Mouse (Mus musculus): ENCODE measurements around the gene Cubn. TPM values are rescaled to one million over a fixed set of nuclear protein-coding genes. Genes with fewer than 3 reads are reported as not detected.

The Cubn gene
- polyA plus RNA-seq, 1 experiment from 2014 or later = 0.18 TPM

DNA sequence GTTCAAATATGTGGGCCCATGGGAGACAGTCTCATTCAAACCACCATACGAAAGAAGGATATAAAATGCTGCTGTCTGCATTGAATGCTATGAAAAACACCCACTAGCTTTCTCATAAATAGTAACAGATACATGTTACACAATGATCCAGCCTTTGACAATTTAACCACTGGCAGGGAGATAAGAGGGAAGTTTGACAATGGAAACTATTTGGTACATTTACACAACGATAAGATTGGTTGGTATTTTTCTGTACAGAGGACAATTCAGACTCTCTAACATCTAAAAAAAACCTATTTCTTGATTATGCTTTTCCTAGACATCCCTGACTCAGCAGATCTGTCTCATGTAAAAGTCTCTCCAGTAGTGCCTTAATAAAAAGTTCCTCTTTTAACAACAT is 4.5 kb upstream of the Cubn start:
- Histone ChIP-seq H3K36me3 (ENCODE audit: control insufficient read depth, insufficient read depth) (no peaks in the 10 kb centered on the region), H3K4me2 (ENCODE audit: low read length) (no peak overlapping the region), H3K4me1 (replicated peaks; ENCODE audit: control insufficient read depth, insufficient read depth, low read length) (no peaks in the 10 kb centered on the region), H3K9me3 (ENCODE audit: control insufficient read depth, low read length) (no peaks in the 10 kb centered on the region), H3K9ac (replicated peaks; ENCODE audit: low read depth, low read length) (no peak overlapping the region), H3K4me3 (replicated peaks; ENCODE audit: low read length) (no peak overlapping the region), H3K27ac (ENCODE audit: low read length) (no peak overlapping the region), H3K27me3 (replicated peaks; ENCODE audit: control insufficient read depth, insufficient read depth, low read length) (no peaks in the 10 kb centered on the region)
- 91% methylated on average over 2 of the region's 2 CpGs for WGBS
- no peak for ATAC-seq

DNA sequence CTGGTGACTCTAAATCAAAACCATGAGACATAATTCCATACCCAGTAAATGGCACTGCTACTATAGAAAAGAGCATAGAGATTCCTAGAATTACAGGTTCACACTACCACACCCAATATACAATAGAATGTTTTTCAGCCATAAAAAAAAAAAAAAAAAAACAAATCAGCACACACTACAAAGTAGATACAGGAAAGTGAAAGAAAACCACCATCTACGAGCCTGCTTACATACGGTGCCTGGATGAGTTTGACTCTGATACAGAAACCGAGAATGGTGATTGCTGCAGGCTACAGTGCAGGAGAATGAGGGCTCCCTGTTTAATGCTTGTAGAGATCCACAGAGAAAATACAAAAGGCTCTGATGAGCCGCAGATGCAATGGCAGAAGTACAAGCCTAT is 1.3 kb upstream of the Cubn start:
- H3K9me3 ChIP-seq (ENCODE audit: control insufficient read depth, low read length) = no peaks in the 10 kb centered on the region
- H3K4me3 ChIP-seq (replicated peaks; ENCODE audit: low read length) = no peak overlapping the region
- no peak overlapping the region for H3K9ac ChIP-seq (replicated peaks; ENCODE audit: low read depth, low read length)
- no peak overlapping the region for H3K4me2 ChIP-seq (ENCODE audit: low read length)
- H3K27ac ChIP-seq (ENCODE audit: low read length) = no peak overlapping the region
- H3K27me3 ChIP-seq (replicated peaks; ENCODE audit: control insufficient read depth, insufficient read depth, low read length) = no peaks in the 10 kb centered on the region
- no peaks in the 10 kb centered on the region for H3K36me3 ChIP-seq (ENCODE audit: control insufficient read depth, insufficient read depth)
- no peak for ATAC-seq
- 86% methylated on average over 4 of the region's 4 CpGs for WGBS
- H3K4me1 ChIP-seq (replicated peaks; ENCODE audit: control insufficient read depth, insufficient read depth, low read length) = no peaks in the 10 kb centered on the region

DNA sequence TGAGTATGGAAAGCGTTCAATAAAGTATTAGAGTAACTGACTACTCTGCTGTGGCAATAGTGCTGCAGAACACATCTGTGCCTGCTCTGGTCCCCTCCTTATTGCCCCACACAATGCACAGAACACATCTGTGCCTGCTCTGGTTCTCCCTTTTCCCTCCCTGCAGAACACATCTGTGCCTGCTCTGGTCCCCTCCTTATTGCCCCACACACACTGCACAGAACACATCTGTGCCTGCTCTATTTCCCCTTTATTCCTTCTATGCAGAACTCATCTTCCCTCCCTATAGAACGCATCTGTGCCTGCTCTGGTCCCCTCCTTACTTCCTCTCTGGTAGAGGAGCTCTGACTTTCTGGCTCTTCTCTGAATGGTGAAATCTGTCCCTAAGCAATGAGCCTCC is 1.1 kb downstream of the Cubn start:
- H3K9me3 ChIP-seq (ENCODE audit: control insufficient read depth, low read length) = no peaks in the 10 kb centered on the region
- no peak overlapping the region for H3K9ac ChIP-seq (replicated peaks; ENCODE audit: low read depth, low read length)
- no peak overlapping the region for H3K4me3 ChIP-seq (replicated peaks; ENCODE audit: low read length)
- ATAC-seq = no peak
- no peaks in the 10 kb centered on the region for H3K27me3 ChIP-seq (replicated peaks; ENCODE audit: control insufficient read depth, insufficient read depth, low read length)
- H3K4me2 ChIP-seq (ENCODE audit: low read length) = no peak overlapping the region
- H3K36me3 ChIP-seq (ENCODE audit: control insufficient read depth, insufficient read depth) = no peaks in the 10 kb centered on the region
- H3K27ac ChIP-seq (ENCODE audit: low read length) = no peak overlapping the region
- H3K4me1 ChIP-seq (replicated peaks; ENCODE audit: control insufficient read depth, insufficient read depth, low read length) = no peaks in the 10 kb centered on the region
- WGBS = 90% methylated on average over 2 of the region's 2 CpGs

DNA sequence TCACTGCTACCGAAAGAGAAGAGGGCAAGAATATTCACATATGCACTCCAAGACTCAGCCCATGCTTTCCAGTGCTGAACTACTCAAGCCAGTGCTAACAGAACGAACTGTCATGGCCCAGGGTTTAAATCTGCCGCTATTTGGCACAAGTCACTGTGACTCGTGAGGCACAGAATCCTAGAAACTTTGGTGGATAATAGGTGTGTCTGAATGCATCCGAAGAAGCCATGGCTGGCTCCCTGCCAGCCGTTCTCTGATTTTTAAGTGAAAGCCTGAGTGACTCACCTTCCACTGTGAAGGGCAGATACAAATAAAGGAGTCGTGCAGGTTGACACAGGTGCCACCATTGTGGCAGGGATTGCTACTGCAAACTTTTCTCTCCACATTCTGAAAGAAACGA is 5.1 kb downstream of the Cubn start:
- Histone ChIP-seq H3K36me3 (ENCODE audit: control insufficient read depth, insufficient read depth) (no peaks in the 10 kb centered on the region), H3K9ac (replicated peaks; ENCODE audit: low read depth, low read length) (no peak overlapping the region), H3K4me2 (ENCODE audit: low read length) (no peak overlapping the region), H3K27me3 (replicated peaks; ENCODE audit: control insufficient read depth, insufficient read depth, low read length) (no peaks in the 10 kb centered on the region), H3K4me3 (replicated peaks; ENCODE audit: low read length) (no peak overlapping the region), H3K27ac (ENCODE audit: low read length) (no peak overlapping the region), H3K9me3 (ENCODE audit: control insufficient read depth, low read length) (no peaks in the 10 kb centered on the region), H3K4me1 (replicated peaks; ENCODE audit: control insufficient read depth, insufficient read depth, low read length) (no peaks in the 10 kb centered on the region)
- WGBS = 64% methylated on average over 8 of the region's 8 CpGs
- ATAC-seq = no peak

DNA sequence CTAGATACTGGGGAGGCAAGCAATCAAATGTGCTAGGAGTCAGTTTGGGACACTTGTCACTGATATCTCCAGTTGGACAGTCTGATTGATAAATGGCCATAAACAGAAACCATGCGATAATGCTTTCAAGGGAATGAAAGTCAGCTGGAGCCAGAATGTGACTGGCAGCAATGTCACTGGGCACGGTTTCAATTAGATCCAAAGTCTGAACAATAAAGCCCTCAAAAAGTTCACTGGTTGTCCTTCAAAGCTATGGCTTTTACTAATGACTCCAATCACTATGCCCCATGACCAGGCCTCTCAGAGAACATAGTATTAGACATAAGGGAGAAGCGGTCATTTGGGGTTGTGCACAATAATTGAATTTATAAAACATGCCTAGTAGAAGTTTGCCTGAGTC is 7.0 kb downstream of the Cubn start:
- WGBS = 85% methylated on average over 3 of the region's 3 CpGs

DNA sequence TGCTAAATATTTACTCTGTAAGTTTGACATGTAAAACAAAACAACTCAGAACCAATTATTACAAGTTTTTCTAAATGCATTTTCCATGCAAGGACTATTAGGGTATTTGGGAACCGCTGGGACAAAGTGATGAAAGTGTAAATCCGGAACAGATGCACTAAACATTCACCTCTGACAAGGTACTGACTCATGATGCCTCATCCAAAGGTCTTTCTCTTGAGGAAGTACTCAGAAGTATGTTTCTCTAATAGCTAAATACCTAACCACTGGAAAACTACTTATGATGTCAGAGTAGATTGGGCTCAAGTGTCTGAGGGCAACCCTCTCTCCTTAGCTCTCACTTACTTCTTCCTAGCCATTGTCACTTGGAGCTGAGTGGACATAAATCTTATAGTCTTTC is 10.9 kb downstream of the Cubn start:
- Histone ChIP-seq H3K27ac (ENCODE audit: low read length) (no peak overlapping the region), H3K36me3 (ENCODE audit: control insufficient read depth, insufficient read depth) (no peaks in the 10 kb centered on the region), H3K27me3 (replicated peaks; ENCODE audit: control insufficient read depth, insufficient read depth, low read length) (no peaks in the 10 kb centered on the region), H3K4me2 (ENCODE audit: low read length) (no peak overlapping the region), H3K9me3 (ENCODE audit: control insufficient read depth, low read length) (no peaks in the 10 kb centered on the region), H3K4me3 (replicated peaks; ENCODE audit: low read length) (no peak overlapping the region), H3K9ac (replicated peaks; ENCODE audit: low read depth, low read length) (no peak overlapping the region), H3K4me1 (replicated peaks; ENCODE audit: control insufficient read depth, insufficient read depth, low read length) (no peaks in the 10 kb centered on the region)
- 90% methylated on average over 2 of the region's 2 CpGs for WGBS
- ATAC-seq = no peak

More for the DNA sequence above, 7.0 kb downstream of the Cubn start:
- Histone ChIP-seq H3K4me1 (replicated peaks; ENCODE audit: control insufficient read depth, insufficient read depth, low read length) (no peaks in the 10 kb centered on the region), H3K9ac (replicated peaks; ENCODE audit: low read depth, low read length) (no peak overlapping the region), H3K27me3 (replicated peaks; ENCODE audit: control insufficient read depth, insufficient read depth, low read length) (no peaks in the 10 kb centered on the region), H3K27ac (ENCODE audit: low read length) (no peak overlapping the region), H3K36me3 (ENCODE audit: control insufficient read depth, insufficient read depth) (no peaks in the 10 kb centered on the region), H3K4me2 (ENCODE audit: low read length) (no peak overlapping the region), H3K4me3 (replicated peaks; ENCODE audit: low read length) (no peak overlapping the region), H3K9me3 (ENCODE audit: control insufficient read depth, low read length) (no peaks in the 10 kb centered on the region)
- no peak for ATAC-seq

DNA sequence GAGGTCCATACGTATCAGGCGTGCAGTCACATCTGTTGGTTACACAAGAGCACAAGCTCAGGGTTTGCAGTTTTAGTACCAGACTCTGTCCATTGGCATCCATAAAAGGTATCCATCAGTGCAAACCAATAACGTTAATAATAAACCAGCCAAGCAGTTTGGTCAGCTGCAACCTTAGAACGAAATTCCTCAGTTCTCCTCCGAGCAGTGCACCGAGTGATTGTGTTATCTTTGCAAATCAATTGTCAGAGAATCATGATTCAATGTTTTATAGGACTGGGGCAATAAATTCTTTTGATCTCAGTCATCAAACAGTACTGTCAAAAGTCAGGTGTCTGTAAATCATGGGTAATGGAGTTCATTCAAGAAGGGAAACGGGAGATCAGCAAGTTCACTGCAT is 12.4 kb downstream of the Cubn start:
- H3K4me2 ChIP-seq (ENCODE audit: low read length) = no peak overlapping the region
- H3K9ac ChIP-seq (replicated peaks; ENCODE audit: low read depth, low read length) = no peak overlapping the region
- H3K27ac ChIP-seq (ENCODE audit: low read length) = no peak overlapping the region
- WGBS = 92% methylated on average over 7 of the region's 7 CpGs
- no peaks in the 10 kb centered on the region for H3K27me3 ChIP-seq (replicated peaks; ENCODE audit: control insufficient read depth, insufficient read depth, low read length)
- H3K36me3 ChIP-seq (ENCODE audit: control insufficient read depth, insufficient read depth) = no peaks in the 10 kb centered on the region
- ATAC-seq = no peak
- H3K4me1 ChIP-seq (replicated peaks; ENCODE audit: control insufficient read depth, insufficient read depth, low read length) = no peaks in the 10 kb centered on the region
- no peaks in the 10 kb centered on the region for H3K9me3 ChIP-seq (ENCODE audit: control insufficient read depth, low read length)
- no peak overlapping the region for H3K4me3 ChIP-seq (replicated peaks; ENCODE audit: low read length)

DNA sequence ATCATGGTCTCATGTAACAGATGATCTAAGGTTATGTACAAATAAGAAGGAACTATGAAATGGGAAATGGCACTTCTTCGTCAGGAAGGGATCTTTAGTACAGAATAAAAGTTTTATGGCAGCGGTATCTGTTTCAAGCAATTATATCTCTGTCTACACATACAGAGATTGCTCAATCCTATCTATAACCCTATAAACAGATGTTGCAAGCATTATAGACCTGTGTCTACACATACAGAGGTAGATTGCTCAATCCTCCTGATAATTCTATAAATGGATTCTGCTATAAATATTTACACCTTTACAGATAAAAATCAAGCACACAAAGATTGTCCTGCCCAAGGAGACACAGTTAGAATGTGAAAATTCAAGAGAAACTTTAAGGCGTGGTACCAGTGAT is 21.5 kb downstream of the Cubn start:
- Histone ChIP-seq H3K27ac (ENCODE audit: low read length) (no peak overlapping the region), H3K4me2 (ENCODE audit: low read length) (no peak overlapping the region), H3K9me3 (ENCODE audit: control insufficient read depth, low read length) (no peaks in the 10 kb centered on the region), H3K9ac (replicated peaks; ENCODE audit: low read depth, low read length) (no peak overlapping the region), H3K4me3 (replicated peaks; ENCODE audit: low read length) (no peak overlapping the region), H3K36me3 (ENCODE audit: control insufficient read depth, insufficient read depth) (no peaks in the 10 kb centered on the region), H3K4me1 (replicated peaks; ENCODE audit: control insufficient read depth, insufficient read depth, low read length) (no peaks in the 10 kb centered on the region), H3K27me3 (replicated peaks; ENCODE audit: control insufficient read depth, insufficient read depth, low read length) (no peaks in the 10 kb centered on the region)
- ATAC-seq = no peak
- 98% methylated on average over 3 of the region's 3 CpGs for WGBS

DNA sequence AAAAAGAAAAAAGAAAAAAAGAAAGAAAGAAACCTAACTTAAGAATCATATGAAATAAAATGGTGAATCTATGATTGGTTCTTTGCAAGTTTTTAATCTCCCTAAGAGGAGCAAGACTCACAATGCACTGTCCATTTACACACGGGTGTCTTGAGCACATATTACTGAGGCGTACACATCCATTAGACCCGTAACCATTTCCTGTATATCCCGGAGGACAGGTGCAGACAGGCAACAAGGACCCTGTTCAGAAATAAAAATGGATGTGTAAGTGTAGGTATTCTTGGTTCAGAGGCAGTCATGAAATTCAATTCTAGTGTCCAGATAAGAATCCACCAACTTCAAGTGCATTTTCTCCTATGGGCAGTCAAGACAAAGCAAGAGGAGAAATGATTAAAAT is 22.0 kb downstream of the Cubn start:
- H3K9ac ChIP-seq (replicated peaks; ENCODE audit: low read depth, low read length) = no peak overlapping the region
- H3K27ac ChIP-seq (ENCODE audit: low read length) = no peak overlapping the region
- H3K4me3 ChIP-seq (replicated peaks; ENCODE audit: low read length) = no peak overlapping the region
- no peaks in the 10 kb centered on the region for H3K36me3 ChIP-seq (ENCODE audit: control insufficient read depth, insufficient read depth)
- WGBS = 90% methylated on average over 4 of the region's 4 CpGs
- H3K4me2 ChIP-seq (ENCODE audit: low read length) = no peak overlapping the region
- no peaks in the 10 kb centered on the region for H3K27me3 ChIP-seq (replicated peaks; ENCODE audit: control insufficient read depth, insufficient read depth, low read length)
- no peaks in the 10 kb centered on the region for H3K4me1 ChIP-seq (replicated peaks; ENCODE audit: control insufficient read depth, insufficient read depth, low read length)
- no peak for ATAC-seq
- no peaks in the 10 kb centered on the region for H3K9me3 ChIP-seq (ENCODE audit: control insufficient read depth, low read length)

DNA sequence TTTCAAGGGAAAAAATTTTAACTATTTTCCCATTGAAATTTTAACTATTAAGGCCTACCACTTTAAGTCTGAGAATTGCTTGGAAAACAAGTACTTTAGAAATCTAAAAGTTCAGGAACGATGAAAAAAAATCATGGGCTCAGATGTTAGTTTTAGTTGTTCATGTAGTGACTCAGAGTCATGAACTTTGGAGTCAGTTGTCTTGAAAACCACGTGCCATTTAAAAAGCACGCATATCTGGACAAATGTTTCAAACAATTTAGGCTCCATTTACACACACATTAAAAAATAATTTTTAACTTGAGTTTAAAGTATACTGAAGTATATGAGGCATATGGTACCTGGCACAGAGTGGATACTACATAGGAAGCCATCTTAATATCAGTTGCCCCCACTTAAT is 24.9 kb downstream of the Cubn start:
- no peak overlapping the region for H3K4me3 ChIP-seq (replicated peaks; ENCODE audit: low read length)
- no peak for ATAC-seq
- H3K4me1 ChIP-seq (replicated peaks; ENCODE audit: control insufficient read depth, insufficient read depth, low read length) = no peaks in the 10 kb centered on the region
- WGBS = 88% methylated on average over 3 of the region's 3 CpGs
- no peak overlapping the region for H3K27ac ChIP-seq (ENCODE audit: low read length)
- H3K27me3 ChIP-seq (replicated peaks; ENCODE audit: control insufficient read depth, insufficient read depth, low read length) = no peaks in the 10 kb centered on the region
- H3K9me3 ChIP-seq (ENCODE audit: control insufficient read depth, low read length) = no peaks in the 10 kb centered on the region
- no peak overlapping the region for H3K4me2 ChIP-seq (ENCODE audit: low read length)
- no peaks in the 10 kb centered on the region for H3K36me3 ChIP-seq (ENCODE audit: control insufficient read depth, insufficient read depth)
- no peak overlapping the region for H3K9ac ChIP-seq (replicated peaks; ENCODE audit: low read depth, low read length)
